Mouse (Mus musculus) T-helper 1 cell (primary cell): ENCODE measurements at regions not wholly inside any gene's neighbourhood (a gene's known extent, or its start where the extent isn't known, plus 50 kb on each side); places are given as distances from the start of the nearest gene placed in this dataset.

Experiments used
- in situ Hi-C: fragments of 300-600 bp; cut with MboI, MseI; formaldehyde crosslinking; loops from one replicate; pipeline ENCODE4 v1.15.1; 2025; ENCODE audit warnings: high pct_unique_total_duplicates

- in situ Hi-C loops, result no loop called here
These were observed 873.2 kb downstream of the Slc22a22 start for GRCm38 (mm10) chr15:56604266-56604665.

GRCm38 (mm10) chr15:56592656-56593055 is 884.8 kb downstream of the Slc22a22 start:
- in situ Hi-C loops, result no loop called here

GRCm38 (mm10) chr15:56580745-56581515 is 896.5 kb downstream of the Slc22a22 start:
- in situ Hi-C loops, result no loop called here

GRCm38 (mm10) chr15:56563192-56563591 is 914.2 kb downstream of the Slc22a22 start:
- in situ Hi-C loops, result no loop called here

GRCm38 (mm10) chr15:56562785-56563184 is 914.6 kb downstream of the Slc22a22 start:
- in situ Hi-C loops, result no loop called here

GRCm38 (mm10) chr15:56562143-56562542 is 915.3 kb downstream of the Slc22a22 start:
- in situ Hi-C loops, result no loop called here

GRCm38 (mm10) chr15:56554386-56554785 is 923.0 kb downstream of the Slc22a22 start:
- in situ Hi-C loops, result no loop called here

- in situ Hi-C loops, result no loop called here
These were observed 923.6 kb downstream of the Slc22a22 start for GRCm38 (mm10) chr15:56553851-56554250.

GRCm38 (mm10) chr15:56531529-56531928 is 945.9 kb downstream of the Slc22a22 start:
- in situ Hi-C loops, result no loop called here

GRCm38 (mm10) chr15:56518379-56518778 is 959.0 kb downstream of the Slc22a22 start:
- in situ Hi-C loops, result no loop called here

- in situ Hi-C loops, result no loop called here
These were observed 961.3 kb downstream of the Slc22a22 start for GRCm38 (mm10) chr15:56516095-56516494.

- in situ Hi-C loops, result no loop called here
These were observed 978.7 kb downstream of the Slc22a22 start for GRCm38 (mm10) chr15:56498774-56499173.

GRCm38 (mm10) chr15:56497757-56498156 is 979.7 kb downstream of the Slc22a22 start:
- in situ Hi-C loops, result no loop called here

GRCm38 (mm10) chr15:56496355-56496754 is 981.1 kb downstream of the Slc22a22 start:
- in situ Hi-C loops, result no loop called here

- in situ Hi-C loops, result no loop called here
These were observed 991.5 kb downstream of the Slc22a22 start for GRCm38 (mm10) chr15:56485931-56486330.

- in situ Hi-C loops, result no loop called here
These were observed 992.7 kb downstream of the Slc22a22 start for GRCm38 (mm10) chr15:56484693-56485092.

GRCm38 (mm10) chr15:56479682-56480081 is 997.7 kb downstream of the Slc22a22 start:
- in situ Hi-C loops, result no loop called here

- in situ Hi-C loops, result no loop called here
These were observed 998.4 kb downstream of the Slc22a22 start for GRCm38 (mm10) chr15:56479015-56479414.

GRCm38 (mm10) chr15:56473679-56474078 is 1003.7 kb downstream of the Slc22a22 start:
- in situ Hi-C loops, result no loop called here

- in situ Hi-C loops, result no loop called here
These were observed 1025.5 kb downstream of the Slc22a22 start for GRCm38 (mm10) chr15:56451881-56452280.

GRCm38 (mm10) chr15:56448015-56448645 is 1029.3 kb downstream of the Slc22a22 start:
- in situ Hi-C loops, result no loop called here

- in situ Hi-C loops, result no loop called here
These were observed 1037.3 kb downstream of the Slc22a22 start for GRCm38 (mm10) chr15:56440171-56440570.

- in situ Hi-C loops, result no loop called here
These were observed 1039.1 kb downstream of the Slc22a22 start for GRCm38 (mm10) chr15:56438370-56438769.
